Mouse (Mus musculus) layer of hippocampus, adult 2 months (tissue): Measurements from ENCODE around the gene Lrrc20. TPM values are rescaled to one million over a fixed set of nuclear protein-coding genes. Genes with fewer than 3 reads are reported as not detected.

ENCODE experiments used
- DNase-seq, 2 experiments: peaks; one replicate each; pipeline ENCODE4 v3.0.0; 2022; ENCODE audit warnings: low spot score in 2 of 2
- H3K27ac ChIP-seq: fragments of 200-600 bp; 2 replicates; pipeline ENCODE4 v1.8.1; 2022
- H3K4me3 ChIP-seq: fragments of 200-600 bp; 2 replicates; pipeline ENCODE4 v1.8.1; 2022; ENCODE audit warnings: mild to moderate bottlenecking
- CTCF ChIP-seq: fragments of 200-600 bp; conservative IDR thresholded peaks from 2 replicates; pipeline ENCODE4 v1.8.1; 2022; ENCODE audit warnings: antibody characterized with exemption, mild to moderate bottlenecking, moderate library complexity
- long read RNA-seq, 2 experiments: library from polyadenylated mRNA; stranded (forward); transcript quantifications; one replicate each; pipeline ENCODE4 v2.0.0; 2021; ENCODE audit warnings: borderline mapping rate in 2 of 2
- total RNA-seq, 2 experiments: library from RNA; stranded (reverse); gene quantifications; 2 replicates each; pipeline ENCODE4 v1.2.3; 2021

Gene Lrrc20
- total RNA-seq = 10 to 100 TPM; 21.4 to 24.4 TPM
- long read RNA-seq, experiment 1, partial matches to known transcripts = 0 of 12 reads
- long read RNA-seq, experiment 1, other reads (novel, unspliced or antisense) = 8 of 12 reads
- long read RNA-seq, experiment 2, partial matches to known transcripts = 1 of 20 reads
- long read RNA-seq, experiment 2, other reads (novel, unspliced or antisense) = 15 of 20 reads

DNA sequence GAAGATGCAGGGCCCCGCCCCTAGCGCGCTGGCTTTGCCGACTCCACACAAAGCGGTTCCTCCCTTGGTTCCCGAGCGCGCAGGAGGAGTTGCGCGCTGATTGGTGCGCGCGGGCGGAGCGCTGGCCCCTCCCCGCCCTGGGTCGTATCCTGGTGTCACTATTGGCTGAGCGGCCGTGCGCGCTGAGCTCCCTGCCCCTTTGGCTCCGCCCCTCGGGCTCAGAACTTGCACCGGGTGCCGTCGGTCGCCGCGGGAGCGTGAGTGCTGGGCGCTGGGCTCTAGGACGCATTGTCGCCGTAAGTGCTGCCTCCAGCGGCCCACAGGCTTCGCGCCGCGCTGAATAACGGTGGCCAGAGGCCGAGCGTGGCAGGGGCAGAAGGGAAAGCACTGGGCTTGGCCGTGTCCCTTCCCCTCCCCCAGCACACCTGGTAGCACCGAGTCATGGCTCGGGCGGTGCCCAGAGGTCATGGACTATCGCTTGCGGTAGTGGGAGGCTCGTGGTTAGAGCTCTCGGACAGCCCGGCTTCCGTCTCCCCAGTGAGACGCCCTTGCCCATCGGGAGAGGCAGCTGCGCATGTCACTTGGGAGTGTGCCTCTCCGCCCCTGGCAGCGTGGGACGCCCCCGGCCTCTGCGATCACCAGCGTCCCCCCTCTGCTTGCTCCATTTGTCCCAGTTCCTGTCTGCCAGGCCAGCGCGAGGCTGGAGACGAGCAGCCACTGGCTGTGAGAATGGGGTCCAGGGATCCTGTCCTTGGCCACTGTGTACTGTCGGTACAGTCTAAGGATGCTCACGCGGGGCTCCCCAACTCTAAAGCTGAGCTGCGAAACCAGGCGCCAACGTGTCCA, at the start of gene Lrrc20:
Gene Lrrc20 (plus strand): TSS at position 208 of the 846 bp plus-strand sequence.
- Histone ChIP-seq H3K27ac (peak within 1 kb of the TSS; percentile 97), H3K4me3 (peak within 1 kb of the TSS; percentile 99)
- no peak; the same call in 1 of the 2 replicates for TF ChIP-seq CTCF
- peak; percentile 92 to 95 for DNase-seq

DNA sequence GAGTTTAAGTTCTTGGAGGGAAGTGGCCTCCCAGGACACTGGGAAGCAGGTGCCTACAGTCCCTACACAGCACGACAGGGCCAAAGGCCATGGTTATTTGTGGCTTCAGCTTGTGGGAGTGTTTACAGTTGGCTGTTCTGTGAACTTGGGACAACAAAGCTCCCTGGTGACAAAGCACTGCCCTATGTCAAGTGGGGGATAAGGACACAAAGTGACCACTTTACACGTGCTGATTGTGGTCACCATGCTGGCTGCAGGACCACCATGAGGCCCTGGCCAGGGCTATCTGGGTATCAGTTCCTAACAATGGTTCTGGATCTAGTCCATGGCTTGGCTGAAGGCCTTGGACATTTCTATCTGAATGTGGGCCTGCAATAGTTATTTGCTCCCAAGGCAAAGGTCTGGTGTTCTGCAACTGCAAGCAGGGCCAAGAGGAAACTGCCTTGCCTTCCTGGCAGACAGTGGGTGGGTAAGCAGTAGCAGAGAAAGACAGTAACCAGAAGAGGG, 49.3 kb upstream of the Lrrc20 start:
- H3K4me3 ChIP-seq = no peak overlapping the region
- peak overlapping the region; percentile 32; the same call in 1 of the 2 replicates for H3K27ac ChIP-seq
- TF ChIP-seq CTCF = no peak
- DNase-seq = no peak

DNA sequence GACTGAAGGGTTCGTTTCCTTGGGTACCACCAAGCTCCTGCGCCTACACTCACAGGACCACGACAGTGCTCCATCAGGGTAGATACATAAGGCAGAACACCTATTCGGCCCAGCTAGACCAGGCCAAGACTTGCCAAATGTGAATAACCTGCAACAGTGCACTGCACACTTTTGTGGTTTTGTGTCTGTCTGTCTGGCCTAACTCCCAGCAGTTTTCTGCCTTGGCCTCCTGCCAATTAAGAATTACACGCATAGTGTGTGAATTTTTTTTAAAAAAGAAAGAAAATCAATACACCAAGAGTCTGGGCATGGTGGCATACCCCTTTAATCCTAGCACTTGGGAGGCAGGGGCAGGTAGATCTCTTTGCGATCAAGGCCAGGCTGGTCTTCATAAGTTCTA, 47.6 kb upstream of the Lrrc20 start:
- no peak for DNase-seq
- no peak for TF ChIP-seq CTCF
- no peak overlapping the region for H3K4me3 ChIP-seq
- no peak overlapping the region for H3K27ac ChIP-seq

DNA sequence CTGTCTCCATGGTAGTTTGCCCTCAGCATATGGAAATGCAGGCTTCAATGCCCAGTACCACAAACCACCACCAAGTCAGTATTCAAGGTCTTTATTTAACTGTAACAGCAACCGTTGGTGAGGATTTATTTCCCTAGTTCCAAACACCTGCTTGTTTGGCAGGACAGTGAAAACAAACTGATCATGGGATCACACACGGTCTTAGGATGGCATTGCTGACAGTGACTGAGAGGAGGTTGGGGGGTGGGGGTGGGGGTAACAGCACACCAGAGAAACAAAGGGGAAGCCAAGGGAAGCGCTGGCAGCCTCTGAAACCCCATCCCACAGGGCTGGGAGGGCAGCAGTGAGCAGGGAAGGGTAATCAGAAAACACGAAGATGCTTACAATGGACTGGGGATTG, 47.2 kb upstream of the Lrrc20 start:
- Histone ChIP-seq H3K27ac (no peak overlapping the region), H3K4me3 (no peak overlapping the region)
- no peak for DNase-seq
- TF ChIP-seq CTCF = no peak

DNA sequence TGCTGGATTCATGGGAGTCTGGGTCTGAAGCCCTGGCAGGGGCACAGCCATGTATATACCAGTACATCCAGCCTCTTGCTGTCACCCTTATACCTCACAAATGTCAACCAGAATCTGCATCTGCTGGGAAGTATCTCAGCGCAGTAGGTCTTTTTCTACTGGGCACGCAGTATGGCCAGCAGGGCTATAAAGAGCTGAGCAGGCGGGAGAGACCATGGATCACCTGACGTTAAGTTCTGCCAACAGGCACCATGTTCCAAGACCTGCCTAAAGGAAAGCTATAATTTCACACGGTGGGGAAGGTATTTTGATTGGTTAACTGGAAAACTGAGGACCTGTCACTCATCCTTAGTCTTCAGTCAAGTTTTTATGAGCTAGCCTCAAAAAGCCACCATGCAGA, 46.6 kb upstream of the Lrrc20 start:
- no peak for TF ChIP-seq CTCF
- no peak for DNase-seq
- Histone ChIP-seq H3K27ac (no peak overlapping the region), H3K4me3 (no peak overlapping the region)

DNA sequence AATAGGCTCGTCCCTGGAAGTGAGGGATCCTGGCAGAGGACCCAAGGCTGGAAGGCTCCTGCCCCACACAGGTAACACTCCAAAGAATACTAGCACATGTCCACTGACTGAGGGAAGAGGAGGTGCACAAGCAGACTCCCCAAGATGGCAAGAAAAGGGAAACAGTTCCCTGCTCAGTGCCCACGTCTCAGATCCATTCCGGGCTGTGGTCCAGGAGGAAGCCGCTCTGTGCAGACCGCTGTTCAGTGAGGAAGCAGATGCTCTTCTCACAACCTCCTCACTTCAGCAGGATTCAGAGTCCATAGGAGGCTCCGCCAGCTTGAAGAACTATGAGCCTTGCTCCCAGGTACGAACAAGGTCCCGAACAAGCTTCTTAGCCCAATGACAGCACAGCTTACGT, 44.2 kb upstream of the Lrrc20 start:
- no peak for TF ChIP-seq CTCF
- DNase-seq = peak; percentile 54 to 74
- no peak overlapping the region; the same call in 1 of the 2 replicates for H3K27ac ChIP-seq
- no peak overlapping the region for H3K4me3 ChIP-seq

DNA sequence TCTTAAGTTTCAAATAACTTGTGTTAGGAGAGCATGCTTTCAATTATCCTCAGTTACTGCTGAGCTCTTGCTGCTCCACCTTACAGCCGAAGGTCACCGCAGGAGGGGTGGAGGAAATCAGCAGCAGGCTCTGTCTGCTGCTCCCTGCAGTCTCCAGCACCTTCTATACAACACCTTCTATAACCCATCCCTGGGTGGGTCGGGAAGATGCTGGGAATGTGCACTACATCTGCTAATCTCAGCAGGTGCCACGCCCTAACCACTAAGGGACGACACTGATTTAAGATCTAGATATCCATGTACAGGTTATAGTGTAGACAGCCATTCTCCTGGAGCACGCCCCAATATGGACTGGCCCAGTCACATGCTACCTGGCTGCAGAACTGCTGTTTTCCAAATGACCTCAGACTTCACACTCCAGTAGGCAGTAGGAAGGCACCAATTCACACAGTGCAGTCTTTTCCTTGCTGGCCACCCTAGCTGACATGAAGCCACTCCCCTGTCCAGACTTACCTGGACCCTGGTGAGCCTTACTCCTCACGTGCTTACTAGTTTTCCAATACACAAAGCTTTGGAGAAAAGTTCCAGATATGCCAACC, 35.3 kb upstream of the Lrrc20 start:
- Histone ChIP-seq H3K27ac (no peak overlapping the region), H3K4me3 (no peak overlapping the region)
- no peak for DNase-seq
- TF ChIP-seq CTCF = no peak

DNA sequence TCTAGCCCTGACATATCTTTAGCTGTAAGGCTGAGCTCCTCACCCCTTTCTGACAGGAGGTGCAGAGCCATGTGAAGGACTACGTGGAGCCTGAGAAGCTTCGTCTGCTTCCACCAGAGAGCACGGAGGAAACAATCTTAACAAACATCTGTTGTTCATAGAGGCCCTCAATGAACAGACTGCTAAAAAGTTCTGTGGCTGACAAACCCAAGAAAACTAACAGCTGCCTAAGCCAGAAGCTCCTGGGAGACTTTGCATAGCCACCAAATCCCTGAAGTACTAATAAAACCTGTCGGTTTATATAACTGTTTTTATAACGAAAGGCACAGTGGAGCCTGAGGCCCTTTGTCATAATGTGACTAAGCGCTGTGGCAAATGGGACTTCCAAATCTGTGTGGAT, 32.1 kb upstream of the Lrrc20 start:
- H3K27ac ChIP-seq = peak overlapping the region; percentile 73
- H3K4me3 ChIP-seq = no peak overlapping the region
- no peak for TF ChIP-seq CTCF
- no peak for DNase-seq

DNA sequence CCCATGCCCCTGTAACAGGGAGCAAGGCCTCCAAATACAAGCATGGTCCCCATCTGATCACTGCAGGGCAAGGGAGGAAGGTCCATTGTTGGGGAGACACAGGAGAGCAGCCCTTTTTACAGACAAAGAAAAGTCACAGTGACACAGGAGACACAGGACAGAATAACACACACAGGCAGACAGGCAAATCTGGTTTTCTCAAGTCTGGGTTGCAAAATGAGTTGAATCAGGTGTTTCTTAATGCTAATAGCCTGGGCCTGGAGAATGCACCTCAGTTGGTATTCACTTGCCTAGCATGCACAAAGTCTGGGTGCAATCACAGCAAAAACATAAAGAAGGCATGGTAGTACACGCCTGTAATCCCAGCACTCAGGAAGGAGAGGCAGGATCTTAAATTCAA, 31.7 kb upstream of the Lrrc20 start:
- no peak for TF ChIP-seq CTCF
- Histone ChIP-seq H3K27ac (peak overlapping the region; percentile 73), H3K4me3 (no peak overlapping the region)
- no peak for DNase-seq

DNA sequence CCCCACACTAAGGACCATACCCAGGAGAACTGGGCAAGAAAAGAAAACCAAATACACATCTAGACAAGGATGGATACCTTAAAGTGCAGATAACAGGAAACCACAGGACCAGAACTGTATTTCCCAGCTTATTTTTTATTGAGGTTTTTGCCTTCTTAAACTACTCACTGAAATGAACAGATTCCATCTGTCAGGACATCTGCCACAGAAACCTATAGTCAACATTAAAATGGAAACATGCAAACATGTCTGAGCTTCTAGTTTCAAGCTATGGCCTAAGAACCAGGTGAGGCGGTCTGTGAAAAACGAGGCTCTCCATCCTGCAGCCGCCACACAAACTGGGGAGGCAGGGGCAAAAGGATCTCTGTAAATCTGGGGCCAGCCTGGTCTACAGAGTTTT, 30.6 kb upstream of the Lrrc20 start:
- H3K27ac ChIP-seq = peak overlapping the region; percentile 73; the same call in 1 of the 2 replicates
- H3K4me3 ChIP-seq = no peak overlapping the region
- TF ChIP-seq CTCF = no peak
- DNase-seq = no peak

DNA sequence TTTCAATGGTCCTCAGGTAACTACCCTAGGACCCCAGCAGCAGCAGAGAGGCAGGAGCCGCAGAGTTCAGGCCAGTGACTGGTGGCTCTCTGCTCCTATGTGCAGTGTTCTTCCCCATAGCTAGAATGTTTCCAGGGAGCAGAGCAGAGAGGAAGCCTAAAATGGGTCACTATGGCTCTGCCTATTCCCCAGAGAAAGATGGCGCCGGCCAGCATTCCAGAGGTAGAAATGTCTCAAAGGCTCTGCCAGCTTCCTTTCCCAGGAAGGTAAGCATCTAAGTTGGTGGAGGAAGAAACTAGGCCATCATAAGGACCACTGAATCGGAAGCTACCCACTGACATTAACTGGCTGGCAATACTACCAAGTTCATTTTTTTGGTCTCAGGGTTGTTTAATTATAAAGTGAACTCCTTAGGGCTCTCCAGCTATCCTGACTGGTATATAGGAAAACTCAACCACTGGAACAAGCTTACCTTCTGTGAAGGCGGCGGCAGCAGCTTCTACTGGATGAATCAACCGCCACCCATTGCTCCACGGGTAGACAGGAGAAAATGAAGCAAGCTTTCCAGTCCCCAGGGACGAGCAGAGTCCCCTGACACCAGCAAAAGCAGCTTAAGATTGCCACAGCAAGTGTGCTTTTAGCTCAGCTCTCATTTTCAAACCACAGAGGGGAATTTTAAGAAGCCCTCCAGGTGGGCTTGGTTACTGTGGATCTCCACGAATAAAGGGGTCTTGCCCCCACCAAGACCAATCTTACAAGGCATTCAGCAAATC, 27.8 kb upstream of the Lrrc20 start:
- Histone ChIP-seq H3K4me3 (no peak overlapping the region), H3K27ac (peak overlapping the region; percentile 24; the same call in 1 of the 2 replicates)
- no peak for DNase-seq
- TF ChIP-seq CTCF = no peak

DNA sequence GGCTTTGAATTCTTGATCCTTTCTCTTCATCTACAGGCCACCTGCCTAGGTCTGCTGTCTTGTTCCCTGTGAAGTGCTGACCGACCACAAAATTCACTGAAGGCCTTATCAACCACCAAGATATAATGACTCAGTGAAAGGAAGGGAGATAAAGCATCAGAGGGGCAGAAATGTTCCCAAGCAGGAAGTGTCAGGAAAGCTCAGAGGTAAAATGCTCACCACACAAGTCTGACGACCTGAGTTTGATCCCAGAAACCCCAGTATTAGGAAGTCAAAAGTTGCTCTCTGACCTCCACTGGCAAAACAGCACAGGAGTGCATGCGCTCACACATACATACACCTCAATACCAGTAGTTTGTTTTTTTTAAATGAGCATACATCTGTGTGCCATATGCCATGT, 26.8 kb upstream of the Lrrc20 start:
- no peak for DNase-seq
- Histone ChIP-seq H3K4me3 (no peak overlapping the region), H3K27ac (no peak overlapping the region)
- TF ChIP-seq CTCF = no peak
